Mouse (Mus musculus): ENCODE measurements around the gene Drd1. TPM values are rescaled to one million over a fixed set of nuclear protein-coding genes. Genes with fewer than 3 reads are reported as not detected.

Gene Drd1
- polyA plus RNA-seq, 1 experiment, result not detected

DNA sequence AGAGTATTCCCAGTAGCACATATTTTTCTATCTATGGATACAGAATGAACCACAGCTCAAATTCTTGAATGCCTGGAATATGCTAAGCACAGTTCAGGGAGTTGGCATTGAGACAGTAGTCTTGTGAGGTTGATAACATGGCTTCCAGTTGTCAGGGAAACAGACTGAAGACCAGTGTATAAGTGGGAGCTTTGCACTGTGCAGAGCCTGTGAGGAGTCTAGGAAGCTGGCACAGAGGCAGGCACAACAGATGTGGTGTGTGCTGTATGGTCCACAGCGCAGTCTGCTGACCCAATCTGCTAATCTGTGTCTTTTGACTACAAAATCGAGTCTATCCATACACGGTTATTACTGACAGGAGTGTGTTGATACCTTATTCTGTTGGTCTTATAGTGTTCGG lies 46.8 kb downstream of the Drd1 start:
- Histone ChIP-seq H3K4me3 (ENCODE audit: insufficient read depth, low read length) (no peak overlapping the region), H3K4me1 (ENCODE audit: control insufficient read depth, insufficient read depth, low read length) (no peaks in the 10 kb centered on the region), H3K27ac (ENCODE audit: insufficient read depth, low read depth, low read length) (no peak overlapping the region)
- TF ChIP-seq CTCF (IDR thresholded peaks at IDR 0.05; ENCODE audit: low read depth, low read length), result no peak

Other genes starting within 250 kb of the Drd1 start
- 10.5 and 11.6 TPM in 2 replicates for gene Sfxn1, start 16.2 kb upstream of the Drd1 start, polyA plus RNA-seq (2012; ENCODE audit: insufficient read depth, insufficient read length, missing spikeins)
- 0.25 and 0.46 TPM in 2 replicates for gene Hrh2, start 136.4 kb upstream of the Drd1 start, polyA plus RNA-seq (2012; ENCODE audit: insufficient read depth, insufficient read length, missing spikeins)

Data from bone marrow macrophage, adult 2 months (primary cell).